Mouse (Mus musculus): Measurements from ENCODE around the gene Cnot1. TPM values are rescaled to one million over a fixed set of nuclear protein-coding genes. Genes with fewer than 3 reads are reported as not detected.
"Not testable (repeated sequence)": the region's sequence is repeated elsewhere in the genome, so short reads cannot be mapped to it uniquely, and the experiment has no call there.

Gene Cnot1
- total and polyA plus RNA-seq, 2 experiments from 2014 or later: 25.0 to 143 TPM

- peak overlapping the region; percentile 88 for H3K27ac ChIP-seq (ENCODE audit: low read depth, low read length)
- peak overlapping the region; percentile 94 for H3K4me3 ChIP-seq (ENCODE audit: low read depth, low read length)
- WGBS: 1% methylated on average over 67 of the region's 69 CpGs
- TF ChIP-seq CTCF (IDR thresholded peaks at IDR 0.05; ENCODE audit: low read depth): no peak
- H3K27me3 ChIP-seq (ENCODE audit: insufficient read depth, low read length): no peaks in the 10 kb centered on the region
- peaks cover 8% of the 10 kb centered on the region for H3K4me1 ChIP-seq (ENCODE audit: insufficient read depth)
- ATAC-seq: no peak
- no peaks in the 10 kb centered on the region for H3K9me3 ChIP-seq (ENCODE audit: low read length)
- H3K36me3 ChIP-seq (ENCODE audit: insufficient read depth): no peaks in the 10 kb centered on the region
- DNase-seq: no peak
- peak overlapping the region; percentile 89 for H3K4me2 ChIP-seq (ENCODE audit: low read depth)
- H3K9ac ChIP-seq: peak overlapping the region; percentile 94
These were observed 638 bp downstream of the Cnot1 start for GRCm38 (mm10) chr8:95806461-95807191.

DNA sequence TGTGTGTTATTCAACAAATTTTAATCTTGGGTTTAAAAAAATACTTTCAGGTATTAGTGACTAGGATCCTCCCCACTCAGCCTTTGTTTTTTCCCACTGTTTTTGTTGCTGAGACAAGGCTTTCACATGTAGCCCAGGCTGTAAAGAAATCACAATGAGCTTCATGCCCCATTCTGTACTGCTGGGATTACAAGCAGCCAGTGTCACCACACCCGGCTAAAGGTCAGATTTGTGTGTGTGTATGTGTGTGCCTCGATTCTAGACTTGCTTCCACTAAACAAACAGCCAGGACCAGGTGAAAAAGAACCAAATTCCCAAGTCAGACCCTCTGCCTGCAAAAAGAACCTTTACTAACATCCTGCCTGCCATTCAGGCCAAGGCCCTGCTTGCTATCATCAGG is 1.8 kb downstream of the Cnot1 start:
- 61% methylated on average over 2 of the region's 2 CpGs for WGBS
- H3K36me3 ChIP-seq (ENCODE audit: insufficient read depth): no peaks in the 10 kb centered on the region
- peak overlapping the region; percentile 89 for H3K4me2 ChIP-seq (ENCODE audit: low read depth)
- ATAC-seq (no peak), DNase-seq (no peak)
- peak overlapping the region; percentile 94 for H3K4me3 ChIP-seq (ENCODE audit: low read depth, low read length)
- H3K9ac ChIP-seq: 0 out of 2 replicates have a peak overlapping the region, but pooled peaks have one; percentile 94
- H3K9me3 ChIP-seq (ENCODE audit: low read length): no peaks in the 10 kb centered on the region
- H3K27me3 ChIP-seq (ENCODE audit: insufficient read depth, low read length): no peaks in the 10 kb centered on the region
- no peak overlapping the region for H3K27ac ChIP-seq (ENCODE audit: low read depth, low read length)
- no peak for TF ChIP-seq CTCF (IDR thresholded peaks at IDR 0.05; ENCODE audit: low read depth)
- H3K4me1 ChIP-seq (ENCODE audit: insufficient read depth): peaks cover 8% of the 10 kb centered on the region

GRCm38 (mm10) chr8:95802231-95802630 is 5.0 kb downstream of the Cnot1 start:
- Histone ChIP-seq H3K4me3 (ENCODE audit: low read depth, low read length) (no peak overlapping the region), H3K27me3 (ENCODE audit: insufficient read depth, low read length) (no peaks in the 10 kb centered on the region), H3K9me3 (ENCODE audit: low read length) (no peaks in the 10 kb centered on the region), H3K4me2 (ENCODE audit: low read depth) (no peak overlapping the region), H3K36me3 (ENCODE audit: insufficient read depth) (no peaks in the 10 kb centered on the region), H3K4me1 (ENCODE audit: insufficient read depth) (peaks cover 8% of the 10 kb centered on the region), H3K27ac (ENCODE audit: low read depth, low read length) (no peak overlapping the region), H3K9ac (no peak overlapping the region)
- DNase-seq (no peak), ATAC-seq (no peak)
- 89% methylated on average over 8 of the region's 8 CpGs for WGBS
- TF ChIP-seq CTCF (IDR thresholded peaks at IDR 0.05; ENCODE audit: low read depth): no peak

- no peak for DNase-seq
- Histone ChIP-seq H3K27me3 (ENCODE audit: insufficient read depth, low read length) (no peaks in the 10 kb centered on the region), H3K27ac (ENCODE audit: low read depth, low read length) (no peak overlapping the region), H3K4me3 (ENCODE audit: low read depth, low read length) (no peak overlapping the region), H3K9me3 (ENCODE audit: low read length) (no peaks in the 10 kb centered on the region), H3K36me3 (ENCODE audit: insufficient read depth) (no peaks in the 10 kb centered on the region), H3K9ac (no peak overlapping the region), H3K4me1 (ENCODE audit: insufficient read depth) (peaks cover 8% of the 10 kb centered on the region), H3K4me2 (ENCODE audit: low read depth) (no peak overlapping the region)
- 73% methylated on average over 1 of the region's 1 CpGs for WGBS
- no peak for ATAC-seq
- no peak for TF ChIP-seq CTCF (IDR thresholded peaks at IDR 0.05; ENCODE audit: low read depth)
These were observed 5.7 kb downstream of the Cnot1 start for GRCm38 (mm10) chr8:95801476-95802064.

- Histone ChIP-seq H3K4me3 (ENCODE audit: low read depth, low read length) (no peak overlapping the region), H3K4me1 (ENCODE audit: insufficient read depth) (no peaks in the 10 kb centered on the region), H3K27me3 (ENCODE audit: insufficient read depth, low read length) (no peaks in the 10 kb centered on the region), H3K36me3 (ENCODE audit: insufficient read depth) (no peaks in the 10 kb centered on the region), H3K9ac (no peak overlapping the region), H3K9me3 (ENCODE audit: low read length) (no peaks in the 10 kb centered on the region), H3K4me2 (ENCODE audit: low read depth) (no peak overlapping the region), H3K27ac (ENCODE audit: low read depth, low read length) (no peak overlapping the region)
- WGBS: 92% methylated on average over 3 of the region's 3 CpGs
- DNase-seq (no peak), ATAC-seq (no peak)
- TF ChIP-seq CTCF (IDR thresholded peaks at IDR 0.05; ENCODE audit: low read depth): no peak
These were observed 6.9 kb downstream of the Cnot1 start for GRCm38 (mm10) chr8:95800353-95800752.

- no peak for ATAC-seq
- no peaks in the 10 kb centered on the region for H3K9me3 ChIP-seq (ENCODE audit: low read length)
- WGBS: 80% methylated on average over 1 of the region's 1 CpGs
These were observed 7.4 kb downstream of the Cnot1 start for GRCm38 (mm10) chr8:95799891-95800290.

DNA sequence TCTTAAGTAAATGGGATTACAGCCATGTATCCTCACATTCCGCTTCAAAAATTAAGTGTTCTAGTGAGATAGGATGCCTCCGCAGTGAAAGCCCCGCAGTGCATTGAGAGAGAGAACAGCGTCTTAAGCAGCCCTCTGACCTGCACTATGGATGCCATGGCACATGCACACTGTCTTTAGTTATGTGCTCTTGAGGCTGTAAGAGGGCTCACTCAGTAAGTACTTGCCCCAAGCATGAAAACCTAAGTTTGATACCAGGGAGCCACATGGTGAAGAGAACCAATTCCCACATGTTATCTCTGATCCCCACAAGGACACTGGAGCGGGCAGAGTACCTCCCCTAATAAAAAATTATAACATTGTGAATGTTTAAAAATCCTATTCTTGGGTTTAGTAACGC is 8.1 kb downstream of the Cnot1 start:
- H3K27ac ChIP-seq (ENCODE audit: low read depth, low read length): no peak overlapping the region
- no peak overlapping the region for H3K4me2 ChIP-seq (ENCODE audit: low read depth)
- TF ChIP-seq CTCF (IDR thresholded peaks at IDR 0.05; ENCODE audit: low read depth): no peak
- no peaks in the 10 kb centered on the region for H3K9me3 ChIP-seq (ENCODE audit: low read length)
- no peak overlapping the region for H3K9ac ChIP-seq
- DNase-seq (no peak), ATAC-seq (no peak)
- H3K27me3 ChIP-seq (ENCODE audit: insufficient read depth, low read length): no peaks in the 10 kb centered on the region
- no peak overlapping the region for H3K4me3 ChIP-seq (ENCODE audit: low read depth, low read length)
- H3K4me1 ChIP-seq (ENCODE audit: insufficient read depth): no peaks in the 10 kb centered on the region
- no peaks in the 10 kb centered on the region for H3K36me3 ChIP-seq (ENCODE audit: insufficient read depth)
- WGBS: 94% methylated on average over 6 of the region's 6 CpGs

More at GRCm38 (mm10) chr8:95799891-95800290, 7.4 kb downstream of the Cnot1 start:
- Histone ChIP-seq H3K4me1 (ENCODE audit: insufficient read depth) (no peaks in the 10 kb centered on the region), H3K4me2 (ENCODE audit: low read depth) (no peak overlapping the region), H3K36me3 (ENCODE audit: insufficient read depth) (no peaks in the 10 kb centered on the region), H3K27me3 (ENCODE audit: insufficient read depth, low read length) (no peaks in the 10 kb centered on the region), H3K4me3 (ENCODE audit: low read depth, low read length) (no peak overlapping the region), H3K27ac (ENCODE audit: low read depth, low read length) (no peak overlapping the region), H3K9ac (no peak overlapping the region)
- no peak for TF ChIP-seq CTCF (IDR thresholded peaks at IDR 0.05; ENCODE audit: low read depth)
- DNase-seq: no peak

DNA sequence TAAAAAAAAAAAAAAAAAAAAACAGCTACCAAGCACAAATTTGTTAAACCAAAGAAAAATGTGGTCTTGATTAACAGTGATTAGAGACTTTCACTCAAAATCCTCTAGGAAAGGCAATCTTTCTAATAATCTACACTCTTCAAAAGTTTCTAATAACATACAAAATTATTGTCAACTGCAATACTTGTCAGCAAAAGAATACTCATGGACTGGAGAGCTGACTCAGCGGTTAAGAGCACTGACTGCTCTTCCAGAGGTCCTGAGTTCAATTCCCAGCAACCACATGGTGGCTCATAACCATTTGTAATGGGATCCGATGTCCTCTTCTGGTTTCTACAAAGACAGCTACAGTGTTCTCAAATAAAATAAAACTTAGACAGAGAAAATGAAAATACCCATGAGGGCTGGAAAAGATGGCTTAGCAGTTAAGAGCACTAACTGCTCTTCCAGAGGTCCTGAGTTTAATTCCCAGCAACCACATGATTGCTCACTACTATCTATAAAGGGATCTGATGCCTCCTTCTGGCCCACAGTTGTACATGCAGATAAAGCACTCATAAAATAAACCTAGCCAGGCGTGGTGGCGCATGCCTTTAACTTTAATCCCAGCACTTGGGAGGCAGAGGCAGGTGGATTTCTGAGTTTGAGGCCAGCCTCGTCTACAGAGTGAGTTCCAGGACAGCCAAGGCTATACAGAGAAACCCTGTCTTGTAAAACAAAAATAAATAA is 11.8 kb downstream of the Cnot1 start:
- DNase-seq; H3K4me1 ChIP-seq (ENCODE audit: insufficient read depth); ATAC-seq; H3K27me3 ChIP-seq (ENCODE audit: insufficient read depth, low read length); H3K4me3 ChIP-seq (ENCODE audit: low read depth, low read length); H3K4me2 ChIP-seq (ENCODE audit: low read depth); H3K9me3 ChIP-seq (ENCODE audit: low read length); H3K36me3 ChIP-seq (ENCODE audit: insufficient read depth); H3K27ac ChIP-seq (ENCODE audit: low read depth, low read length); H3K9ac ChIP-seq: not testable (repeated sequence)
- 95% methylated on average over 5 of the region's 5 CpGs for WGBS

All from forebrain, postnatal 0 days (tissue).